Mouse (Mus musculus) MEL (cell line): ENCODE data around the gene Deup1.

Experiments used
- CTCF ChIP-seq, 3 experiments: IDR thresholded peaks in 2 of 3; conservative IDR thresholded peaks in 1 of 3; 2 replicates each; pipeline ENCODE4 v1.5.1; 2011 to 2012; ENCODE audit warnings: low read length in 3 of 3, low read depth in 2 of 3, mild to moderate bottlenecking in 2 of 3, improper control_type of control experiment in 1 of 3, inconsistent platforms in 1 of 3, mixed read lengths in 1 of 3, moderate library complexity in 1 of 3; ENCODE audit not compliant: control insufficient read depth in 1 of 3, insufficient read depth in 1 of 3, poor library complexity in 1 of 3, severe bottlenecking in 1 of 3
- GATA1 ChIP-seq: IDR thresholded peaks from 2 replicates; pipeline ENCODE4 v1.6.1; 2011; ENCODE audit warnings: low read depth, low read length, improper control_type of control experiment
- MAX ChIP-seq: IDR thresholded peaks from 2 replicates; pipeline ENCODE4 v1.6.1; 2011; ENCODE audit warnings: low read length, improper control_type of control experiment
- MEF2A ChIP-seq: IDR thresholded peaks from 2 replicates; pipeline ENCODE4 v1.6.1; 2014; ENCODE audit warnings: low read depth, mild to moderate bottlenecking, inconsistent platforms, low read length, improper control_type of control experiment; ENCODE audit not compliant: poor library complexity, insufficient replicate concordance, severe bottlenecking; ENCODE audit errors: extremely low read depth
- POLR2A ChIP-seq, 2 experiments: IDR thresholded peaks; 2 replicates each; pipeline ENCODE4 v1.6.1; 2011 to 2012; ENCODE audit warnings: low read length in 2 of 2, mild to moderate bottlenecking in 2 of 2, control low read depth in 1 of 2, improper control_type of control experiment in 1 of 2, low read depth in 1 of 2, moderate library complexity in 1 of 2; ENCODE audit not compliant: control insufficient read depth in 1 of 2, insufficient read depth in 1 of 2, poor library complexity in 1 of 2
- RAD21 ChIP-seq: IDR thresholded peaks from 2 replicates; pipeline ENCODE4 v1.6.1; 2011; ENCODE audit warnings: mild to moderate bottlenecking, low read depth, low read length, improper control_type of control experiment
- TCF12 ChIP-seq: IDR thresholded peaks from 2 replicates; pipeline ENCODE4 v1.6.1; 2014; ENCODE audit warnings: low read depth, mild to moderate bottlenecking, inconsistent platforms, low read length, improper control_type of control experiment, moderate library complexity
- UBTF ChIP-seq: IDR thresholded peaks from 2 replicates; pipeline ENCODE4 v1.6.1; 2012; ENCODE audit warnings: low read depth, mild to moderate bottlenecking, inconsistent platforms, low read length, improper control_type of control experiment, moderate library complexity, borderline replicate concordance; ENCODE audit not compliant: insufficient read depth
- ZNF384 ChIP-seq: IDR thresholded peaks from 2 replicates; pipeline ENCODE4 v1.6.1; 2012; ENCODE audit warnings: low read depth, mild to moderate bottlenecking, inconsistent platforms, low read length, improper control_type of control experiment

DNA sequence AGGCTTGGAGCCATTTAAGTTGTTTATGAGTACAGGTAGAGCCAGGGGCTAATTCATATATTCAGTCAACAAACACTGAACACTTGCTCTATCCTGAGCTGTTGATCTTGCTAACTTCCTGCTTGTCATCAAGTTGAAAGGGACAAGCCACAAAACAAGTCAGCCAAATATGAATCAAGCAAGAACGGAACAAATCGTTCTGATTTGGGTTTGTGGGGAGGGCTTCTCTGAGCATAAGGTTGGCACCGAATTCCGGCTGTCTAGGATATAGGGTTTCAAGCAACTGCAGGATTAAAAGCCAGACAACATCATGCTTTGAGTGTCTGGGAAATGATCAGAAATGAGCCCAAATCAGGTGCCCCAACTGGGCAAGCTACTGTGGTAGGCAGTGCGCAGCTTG, 45.7 kb downstream of the Deup1 start:
- TF ChIP-seq CTCF (IDR thresholded peaks at IDR 0.05 in 2 of 3, conservative IDR thresholded peaks at IDR 0.05 in 1 of 3; ENCODE audit: control insufficient read depth in 1 of 3, insufficient read depth in 1 of 3, low read depth in 2 of 3, low read length in 3 of 3, poor library complexity in 1 of 3, severe bottlenecking in 1 of 3) (no peak), RAD21 (no peak), TCF12 (no peak), MEF2A (no peak), ZNF384 (no peak), UBTF (no peak), POLR2A (IDR thresholded peaks at IDR 0.05; ENCODE audit: control insufficient read depth in 1 of 2, insufficient read depth in 1 of 2, low read depth in 1 of 2, low read length in 2 of 2, poor library complexity in 1 of 2) (no peak), GATA1 (no peak), MAX (no peak)
